Comparison of ENCODE assay signal across 8 mouse cellular contexts in genomic region chr19:9989171-9989883, GRCm38 (mm10). TPM values are rescaled to one million over a fixed set of nuclear protein-coding genes. Genes with fewer than 3 reads are reported as not detected.
A peak's percentile ranks its signal among the peaks of the same experiment; 100 is the strongest.
DNase-seq lines count a peak whose midpoint lies in the region; ATAC-seq and TF ChIP-seq lines count a peak whose summit lies in the region.

No protein-coding gene starts in this region.

- WGBS in forebrain, postnatal 0 days: 60% methylated on average over 17 of the region's 17 CpGs
- WGBS in forebrain, embryonic 16.5 days: 68% methylated on average over 17 of the region's 17 CpGs

- H3K9ac ChIP-seq in forebrain, postnatal 0 days: no peak overlapping the region
- no peak overlapping the region for H3K9ac ChIP-seq in forebrain, embryonic 16.5 days (replicated peaks; ENCODE audit: low read depth, low read length)

- no peak overlapping the region for H3K27ac ChIP-seq in forebrain, postnatal 0 days (ENCODE audit: low read depth, low read length)
- H3K27ac ChIP-seq in forebrain, embryonic 16.5 days (ENCODE audit: low read length): no peak overlapping the region

- no peak overlapping the region for H3K4me3 ChIP-seq in forebrain, postnatal 0 days (ENCODE audit: low read depth, low read length)
- H3K4me3 ChIP-seq in forebrain, embryonic 16.5 days (replicated peaks; ENCODE audit: low read length): no peak overlapping the region

- H3K27me3 ChIP-seq in forebrain, postnatal 0 days (ENCODE audit: insufficient read depth, low read length): no peaks in the 10 kb centered on the region
- no peaks in the 10 kb centered on the region for H3K27me3 ChIP-seq in forebrain, embryonic 16.5 days (replicated peaks; ENCODE audit: control insufficient read depth, insufficient read depth, low read length)

- H3K4me2 ChIP-seq in forebrain, postnatal 0 days (ENCODE audit: low read depth): no peak overlapping the region
- H3K4me2 ChIP-seq in forebrain, embryonic 16.5 days (ENCODE audit: low read length): no peak overlapping the region

- H3K9me3 ChIP-seq in forebrain, postnatal 0 days (ENCODE audit: low read length): no peaks in the 10 kb centered on the region
- no peaks in the 10 kb centered on the region for H3K9me3 ChIP-seq in forebrain, embryonic 16.5 days (ENCODE audit: control insufficient read depth, low read length)

- no peaks in the 10 kb centered on the region for H3K4me1 ChIP-seq in forebrain, postnatal 0 days (ENCODE audit: insufficient read depth)
- peaks cover 4% of the 10 kb centered on the region for H3K4me1 ChIP-seq in forebrain, embryonic 16.5 days (replicated peaks; ENCODE audit: control insufficient read depth, insufficient read depth, low read length)

- H3K36me3 ChIP-seq in forebrain, postnatal 0 days (ENCODE audit: insufficient read depth): peaks cover 14% of the 10 kb centered on the region
- peaks cover 8% of the 10 kb centered on the region for H3K36me3 ChIP-seq in forebrain, embryonic 16.5 days (ENCODE audit: control insufficient read depth, insufficient read depth)

- ATAC-seq in forebrain, postnatal 0 days: no peak
- no peak for ATAC-seq in forebrain, embryonic 16.5 days
- peak; percentile 40 for ATAC-seq in inflammation-experienced regulatory T-cells, adult 6 months

- peak; percentile 62 for TF ChIP-seq CTCF in forebrain, postnatal 0 days (IDR thresholded peaks at IDR 0.05; ENCODE audit: low read depth)

- no peak for DNase-seq in forebrain, postnatal 0 days
- peak; percentile 55 to 59 for DNase-seq in spleen, postnatal 10 days (ENCODE audit: low spot score in 2 of 2)
- no peak for DNase-seq in spleen, postnatal 14 days (ENCODE audit: low spot score in 2 of 2)
- DNase-seq in thymus, postnatal 25 days: peak; percentile 40
- no peak for DNase-seq in MN1 (ENCODE audit: low spot score)
- DNase-seq in frontal cortex, postnatal 10 days (ENCODE audit: low spot score in 2 of 2): no peak

RNA-seq across cellular contexts. Expression of gene Fth1, which starts 8.9 kb away (rescaled TPM):
- 228 and 300 TPM in 2 replicates for total RNA-seq in forebrain, postnatal 0 days (2014; rRNA removed)
- polyA plus RNA-seq in forebrain, postnatal 0 days (2015; fragmentation: Nextera tagmentation; extraction: Ambion mirVana): 2,942 and 2,984 TPM in 2 replicates
- 1,497 and 1,681 TPM in 2 replicates for polyA plus RNA-seq in forebrain, embryonic 16.5 days (2015; fragmentation: Nextera tagmentation; extraction: Ambion mirVana)
- polyA plus RNA-seq in inflammation-experienced regulatory T-cells, adult 6 months (2017; shearing (Covaris generic)): 1,000 to 10,000 TPM; 1,678 to 2,599 (median 2,226) TPM

RNA-seq across cellular contexts. Expression of gene Best1, which starts 12.1 kb away (rescaled TPM):
- 0.92 and 1.6 TPM in 2 replicates for total RNA-seq in forebrain, postnatal 0 days (2014; rRNA removed)
- polyA plus RNA-seq in forebrain, postnatal 0 days (2015; fragmentation: Nextera tagmentation; extraction: Ambion mirVana): 1.6 and 3.6 TPM in 2 replicates
- polyA plus RNA-seq in forebrain, embryonic 16.5 days (2015; fragmentation: Nextera tagmentation; extraction: Ambion mirVana): 1.2 and 1.5 TPM in 2 replicates
- polyA plus RNA-seq in inflammation-experienced regulatory T-cells, adult 6 months (2017; shearing (Covaris generic)): under 1 TPM in 1 of 3 experiments, not detected in 2; 0.21 TPM

RNA-seq across cellular contexts. Expression of gene Rab3il1, which starts 12.1 kb away (rescaled TPM):
- 14.4 and 19.9 TPM in 2 replicates for total RNA-seq in forebrain, postnatal 0 days (2014; rRNA removed)
- 20.0 and 20.6 TPM in 2 replicates for polyA plus RNA-seq in forebrain, postnatal 0 days (2015; fragmentation: Nextera tagmentation; extraction: Ambion mirVana)
- polyA plus RNA-seq in forebrain, embryonic 16.5 days (2015; fragmentation: Nextera tagmentation; extraction: Ambion mirVana): 18.0 and 18.4 TPM in 2 replicates
- not detected for polyA plus RNA-seq in inflammation-experienced regulatory T-cells, adult 6 months (2017; shearing (Covaris generic))

RNA-seq across cellular contexts. Expression of gene Fads3, which starts 52.0 kb away (rescaled TPM):
- 45.5 and 45.6 TPM in 2 replicates for total RNA-seq in forebrain, postnatal 0 days (2014; rRNA removed)
- 25.0 and 29.4 TPM in 2 replicates for polyA plus RNA-seq in forebrain, postnatal 0 days (2015; fragmentation: Nextera tagmentation; extraction: Ambion mirVana)
- polyA plus RNA-seq in forebrain, embryonic 16.5 days (2015; fragmentation: Nextera tagmentation; extraction: Ambion mirVana): 14.1 and 20.9 TPM in 2 replicates
- polyA plus RNA-seq in inflammation-experienced regulatory T-cells, adult 6 months (2017; shearing (Covaris generic)): not detected

Comparison
In these comparisons a context has a peak if more than half of its experiments do, and no peak if none do; other contexts are left out.
1. DNase-seq: peak in spleen, postnatal 10 days (2 of 2) and thymus, postnatal 25 days (single experiment); none in forebrain, postnatal 0 days (single experiment), spleen, postnatal 14 days (0 of 2), MN1 (single experiment) and frontal cortex, postnatal 10 days (0 of 2).
2. RNA of gene Rab3il1, which starts 12.1 kb away (polyA plus RNA-seq): 20.0 to 20.6 TPM in forebrain, postnatal 0 days and 18.0 to 18.4 TPM in forebrain, embryonic 16.5 days; not detected in inflammation-experienced regulatory T-cells, adult 6 months; every median in the first group is over 10 times any median in the second.